Mouse (Mus musculus): ENCODE data around the gene Cst6. TPM values are rescaled to one million over a fixed set of nuclear protein-coding genes. Genes with fewer than 3 reads are reported as not detected.
"Not testable (repeated sequence)": the region's sequence is repeated elsewhere in the genome, so short reads cannot be mapped to it uniquely, and the experiment has no call there.

The Cst6 gene
- total RNA-seq (2012; rRNA removed) (not detected in 2 replicates), polyA plus RNA-seq (2012; ENCODE audit: insufficient read depth in 1 of 2, insufficient read length in 2 of 2, low read depth in 1 of 2, low replicate concordance in 2 of 2, missing spikeins in 1 of 2) (under 1 TPM in 1 of 2 experiments, not detected in 1; 0.26 TPM)

DNA sequence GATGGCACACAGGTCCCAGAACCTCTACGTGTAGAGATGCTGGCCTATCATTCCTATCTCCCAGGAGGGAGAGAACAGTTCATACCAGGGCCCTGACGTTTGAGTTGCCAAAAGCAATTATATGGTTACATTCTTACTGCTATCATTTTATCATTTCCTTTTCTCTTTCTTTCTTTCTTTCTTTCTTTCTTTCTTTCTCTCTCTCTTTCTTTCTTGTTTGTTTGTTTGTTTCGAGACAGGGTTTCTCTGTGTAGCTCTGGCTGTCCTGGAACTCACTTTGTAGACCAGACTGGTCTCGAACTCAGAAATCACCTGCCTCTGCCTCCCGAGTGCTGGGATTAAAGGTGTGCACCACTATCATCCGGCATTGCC, at the start of gene Cst6:
TSS of gene Cst6 (minus strand) at position 73 of the 372 bp plus-strand sequence.
- DNase-seq (ENCODE audit: low read depth, low spot score); H3K36me3 ChIP-seq (ENCODE audit: control insufficient read depth in 1 of 2, insufficient read depth in 2 of 2, low read length in 2 of 2); H3K9me3 ChIP-seq (replicated peaks; ENCODE audit: insufficient read depth, low read length); H3K27ac ChIP-seq (ENCODE audit: control insufficient read depth, low read depth, low read length); H3K79me2 ChIP-seq (ENCODE audit: control insufficient read depth, insufficient read depth, low read length, poor library complexity); H3K27me3 ChIP-seq (ENCODE audit: control insufficient read depth in 1 of 2, insufficient read depth in 2 of 2, low read length in 2 of 2); H3K4me1 ChIP-seq (ENCODE audit: control insufficient read depth in 1 of 2, insufficient read depth in 2 of 2, low read length in 2 of 2): not testable (repeated sequence)
- Histone ChIP-seq H3K9ac (ENCODE audit: control insufficient read depth, low read depth, low read length, poor library complexity, severe bottlenecking) (peak within 1 kb of the TSS; percentile 42), H3K4me3 (ENCODE audit: control insufficient read depth in 1 of 2, insufficient read depth in 1 of 2, low read depth in 2 of 2, low read length in 2 of 2) (peak within 1 kb of the TSS; percentile 46 to 57)

- H3K4me1 ChIP-seq (ENCODE audit: control insufficient read depth in 1 of 2, insufficient read depth in 2 of 2, low read length in 2 of 2), result peaks cover 3 to 12% of the 10 kb centered on the region in 2 experiments
- no peak for TF ChIP-seq BHLHE40 (IDR thresholded peaks at IDR 0.05; ENCODE audit: borderline replicate concordance, low read depth, low read length)
- peak; percentile 96 for TF ChIP-seq MXI1 (IDR thresholded peaks at IDR 0.05; ENCODE audit: low read depth, low read length)
- no peak overlapping the region for H3K27ac ChIP-seq (ENCODE audit: control insufficient read depth, low read depth, low read length)
Observed at GRCm38 (mm10) chr19:5395371-5395770, 46.0 kb upstream of the Cst6 start.

GRCm38 (mm10) chr19:5394168-5394567, 44.8 kb upstream of the Cst6 start:
- Histone ChIP-seq H3K36me3 (ENCODE audit: control insufficient read depth in 1 of 2, insufficient read depth in 2 of 2, low read length in 2 of 2) (peaks cover 0 to 7% of the 10 kb centered on the region in 2 experiments; a peak in 2 of 4 replicates), H3K79me2 (ENCODE audit: control insufficient read depth, insufficient read depth, low read length, poor library complexity) (peaks cover 9% of the 10 kb centered on the region), H3K4me3 (ENCODE audit: control insufficient read depth in 1 of 2, insufficient read depth in 1 of 2, low read depth in 2 of 2, low read length in 2 of 2) (no peak overlapping the region), H3K27me3 (ENCODE audit: control insufficient read depth in 1 of 2, insufficient read depth in 2 of 2, low read length in 2 of 2) (no peaks in the 10 kb centered on the region), H3K27ac (ENCODE audit: control insufficient read depth, low read depth, low read length) (no peak overlapping the region), H3K9ac (ENCODE audit: control insufficient read depth, low read depth, low read length, poor library complexity, severe bottlenecking) (no peak overlapping the region), H3K4me1 (ENCODE audit: control insufficient read depth in 1 of 2, insufficient read depth in 2 of 2, low read length in 2 of 2) (peaks cover 0 to 14% of the 10 kb centered on the region in 2 experiments; a peak in 2 of 4 replicates), H3K9me3 (replicated peaks; ENCODE audit: insufficient read depth, low read length) (no peaks in the 10 kb centered on the region)
- TF ChIP-seq MXI1 (IDR thresholded peaks at IDR 0.05; ENCODE audit: low read depth, low read length) (no peak), ELF1 (IDR thresholded peaks at IDR 0.05; ENCODE audit: low read depth, low read length) (no peak), NRF1 (IDR thresholded peaks at IDR 0.05; ENCODE audit: insufficient read depth, low read depth, low read length, poor library complexity, severe bottlenecking) (no peak), ZNF384 (IDR thresholded peaks at IDR 0.05; ENCODE audit: low read depth, low read length) (no peak), RCOR1 (IDR thresholded peaks at IDR 0.05; ENCODE audit: low read depth, low read length) (no peak), ZMIZ1 (IDR thresholded peaks at IDR 0.05; ENCODE audit: low read depth, low read length) (no peak), HCFC1 (IDR thresholded peaks at IDR 0.05; ENCODE audit: low read depth, low read length) (no peak), CHD2 (IDR thresholded peaks at IDR 0.05; ENCODE audit: low read length) (no peak), SMC3 (IDR thresholded peaks at IDR 0.05; ENCODE audit: low read depth, low read length) (no peak), MYB (IDR thresholded peaks at IDR 0.05; ENCODE audit: low read depth, low read length) (no peak), POLR2AphosphoS2 (IDR thresholded peaks at IDR 0.05; ENCODE audit: low read length) (no peak), ETS1 (IDR thresholded peaks at IDR 0.05; ENCODE audit: low read depth, low read length) (no peak), MYC (IDR thresholded peaks at IDR 0.05; ENCODE audit: low read depth, low read length) (no peak)
- DNase-seq (ENCODE audit: low read depth, low spot score), result no peak

More at GRCm38 (mm10) chr19:5395371-5395770, 46.0 kb upstream of the Cst6 start:
- H3K9ac ChIP-seq (ENCODE audit: control insufficient read depth, low read depth, low read length, poor library complexity, severe bottlenecking), result no peak overlapping the region
- no peak for DNase-seq (ENCODE audit: low read depth, low spot score)
- peaks cover under 1% of the 10 kb centered on the region; the same call in 1 of the 2 replicates for H3K79me2 ChIP-seq (ENCODE audit: control insufficient read depth, insufficient read depth, low read length, poor library complexity)
- H3K9me3 ChIP-seq (replicated peaks; ENCODE audit: insufficient read depth, low read length), result no peaks in the 10 kb centered on the region
- H3K4me3 ChIP-seq (ENCODE audit: control insufficient read depth in 1 of 2, insufficient read depth in 1 of 2, low read depth in 2 of 2, low read length in 2 of 2), result no peak overlapping the region
- H3K27me3 ChIP-seq (ENCODE audit: control insufficient read depth in 1 of 2, insufficient read depth in 2 of 2, low read length in 2 of 2), result no peaks in the 10 kb centered on the region
- peaks cover 0 to 7% of the 10 kb centered on the region in 2 experiments; a peak in 1 of 4 replicates for H3K36me3 ChIP-seq (ENCODE audit: control insufficient read depth in 1 of 2, insufficient read depth in 2 of 2, low read length in 2 of 2)

Measured in MEL (cell line).